Mouse (Mus musculus) kidney, adult 2 months (tissue): ENCODE data around the gene Fam120a. TPM values are rescaled to one million over a fixed set of nuclear protein-coding genes. Genes with fewer than 3 reads are reported as not detected.
A peak's percentile ranks its signal among the peaks of the same experiment; 100 is the strongest.

Source experiments
- DNase-seq: peaks from one replicate; pipeline ENCODE4 v3.0.0; 2021
- H3K27ac ChIP-seq: fragments of 200-500 bp; 2 replicates; pipeline ENCODE4 v1.5.1; 2012; ENCODE audit warnings: low read depth, low read length, control low read depth, inconsistent platforms; ENCODE audit not compliant: insufficient read depth
- H3K27me3 ChIP-seq: fragments of 200-500 bp; replicated peaks from 2 replicates; pipeline ENCODE4 v1.6.1; 2012; ENCODE audit warnings: mild to moderate bottlenecking, moderate library complexity, low read length, inconsistent platforms; ENCODE audit not compliant: control insufficient read depth, insufficient read depth
- H3K36me3 ChIP-seq: fragments of 200-500 bp; 2 replicates; pipeline ENCODE4 v1.6.1; 2012; ENCODE audit warnings: mild to moderate bottlenecking, moderate library complexity, low read length, inconsistent platforms; ENCODE audit not compliant: control insufficient read depth, insufficient read depth
- H3K4me1 ChIP-seq: fragments of 200-500 bp; 2 replicates; pipeline ENCODE4 v1.6.1; 2011; ENCODE audit warnings: low read length; ENCODE audit not compliant: control insufficient read depth, insufficient read depth
- H3K4me3 ChIP-seq: fragments of 200-500 bp; 2 replicates; pipeline ENCODE4 v1.5.1; 2011; ENCODE audit warnings: mild to moderate bottlenecking, low read depth, low read length, control low read depth; ENCODE audit not compliant: insufficient read depth
- CTCF ChIP-seq: fragments of 200-500 bp; conservative IDR thresholded peaks from 2 replicates; pipeline ENCODE4 v1.5.1; 2011; ENCODE audit warnings: low read depth, mild to moderate bottlenecking, control low read depth, low read length, moderate library complexity, mixed read lengths; ENCODE audit not compliant: insufficient read depth, insufficient read length
- POLR2A ChIP-seq: fragments of 200-500 bp; IDR thresholded peaks from one replicate; pipeline ENCODE4 v1.6.1; 2011; ENCODE audit warnings: low read depth, low read length, control low read depth
- WGBS: fragments of 180-500 bp; shearing (Covaris S2); methylation state at CpG from one replicate; pipeline ENCODE4 v1.1.7; 2018; 5-methylcytosine and 5-hydroxymethylcytosine counted together
- polyA plus RNA-seq: library from polyadenylated mRNA; depleted of rRNA; stranded (reverse); fragments of >200 nt; gene quantifications from 2 replicates; pipeline ENCODE4 v1.2.3, GENCODE M21; 2012

Fam120a gene
- polyA plus RNA-seq, 1 experiment = 67.8 TPM

DNA sequence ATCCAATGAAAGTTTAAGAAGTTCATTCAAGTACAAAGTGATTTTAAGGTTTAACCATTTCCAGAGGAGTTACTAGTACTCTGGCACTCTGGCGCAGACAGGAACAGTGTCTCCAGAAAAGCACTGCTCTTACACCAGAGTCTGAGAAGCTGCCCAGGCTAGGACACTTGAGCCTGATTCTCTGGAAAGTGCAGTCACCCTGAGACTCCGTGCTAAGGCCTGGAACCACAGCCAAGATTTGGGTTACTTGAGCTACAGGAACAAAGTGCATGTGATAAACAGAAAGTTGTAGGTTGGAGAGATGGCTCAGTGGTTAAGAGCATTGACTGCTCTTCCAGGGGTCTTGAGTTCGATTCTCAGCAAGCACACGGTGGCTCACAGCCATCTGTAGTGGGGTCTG lies 6.4 kb upstream of the Fam120a start:
- no peak overlapping the region for H3K27ac ChIP-seq
- no peaks in the 10 kb centered on the region for H3K36me3 ChIP-seq
- TF ChIP-seq CTCF (no peak), POLR2A (no peak)
- 71% methylated on average over 4 of the region's 4 CpGs for WGBS
- no peak overlapping the region for H3K4me3 ChIP-seq
- H3K4me1 ChIP-seq = peaks cover 23% of the 10 kb centered on the region; the same call in 1 of the 2 replicates
- peak; percentile 60 for DNase-seq
- H3K27me3 ChIP-seq = no peaks in the 10 kb centered on the region

DNA sequence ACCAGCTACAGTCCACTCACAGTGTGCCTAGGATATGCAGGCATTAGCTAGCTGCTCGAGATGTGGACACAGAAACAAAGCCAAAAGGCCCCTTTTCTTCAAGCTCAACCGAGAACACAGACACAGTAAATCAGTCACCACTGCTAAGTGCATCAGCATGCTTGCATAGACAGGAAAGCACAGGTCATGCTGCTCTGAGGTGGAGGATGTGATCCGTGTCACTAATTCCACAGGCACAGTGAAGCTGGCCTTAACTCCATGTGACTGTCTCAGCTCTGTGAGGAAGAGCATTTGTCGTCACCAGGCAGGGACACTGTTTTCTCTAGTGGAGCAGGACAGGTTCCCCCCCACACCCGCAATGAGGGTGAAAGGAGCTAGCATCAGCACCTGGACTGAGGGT lies 5.4 kb upstream of the Fam120a start:
- peak overlapping the region; percentile 29; the same call in 1 of the 2 replicates for H3K27ac ChIP-seq
- WGBS = 35% methylated on average over 5 of the region's 5 CpGs
- no peaks in the 10 kb centered on the region for H3K27me3 ChIP-seq
- TF ChIP-seq POLR2A = no peak
- peaks cover 23% of the 10 kb centered on the region; the same call in 1 of the 2 replicates for H3K4me1 ChIP-seq
- H3K4me3 ChIP-seq = no peak overlapping the region
- peak; percentile 60 for DNase-seq
- no peaks in the 10 kb centered on the region for H3K36me3 ChIP-seq

DNA sequence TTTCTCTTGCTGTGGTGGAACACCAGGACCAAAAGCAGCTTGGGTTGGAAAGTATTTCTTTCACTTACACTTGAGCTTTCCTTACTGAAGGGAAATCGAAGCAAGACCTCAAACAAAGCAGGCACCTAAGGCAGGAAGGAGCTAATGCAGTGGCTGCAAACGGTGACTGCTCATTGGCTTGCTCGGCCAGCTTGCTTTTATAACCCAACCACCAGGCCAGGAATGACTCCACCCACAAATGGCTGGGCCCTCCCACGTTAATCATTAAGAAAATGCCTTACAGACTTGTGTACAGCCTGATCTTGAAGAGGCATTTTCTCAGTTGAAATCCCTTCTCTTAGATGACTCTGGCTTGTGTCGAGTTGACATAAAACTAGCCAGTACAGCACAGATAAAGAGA lies 3.2 kb upstream of the Fam120a start:
- no peak for TF ChIP-seq CTCF
- TF ChIP-seq POLR2A = peak; percentile 98
- peak; percentile 93 for DNase-seq
- Histone ChIP-seq H3K4me3 (no peak overlapping the region), H3K27ac (peak overlapping the region; percentile 80), H3K4me1 (peaks cover 24% of the 10 kb centered on the region; the same call in 1 of the 2 replicates), H3K27me3 (no peaks in the 10 kb centered on the region), H3K36me3 (no peaks in the 10 kb centered on the region)
- 25% methylated on average over 5 of the region's 5 CpGs for WGBS

DNA sequence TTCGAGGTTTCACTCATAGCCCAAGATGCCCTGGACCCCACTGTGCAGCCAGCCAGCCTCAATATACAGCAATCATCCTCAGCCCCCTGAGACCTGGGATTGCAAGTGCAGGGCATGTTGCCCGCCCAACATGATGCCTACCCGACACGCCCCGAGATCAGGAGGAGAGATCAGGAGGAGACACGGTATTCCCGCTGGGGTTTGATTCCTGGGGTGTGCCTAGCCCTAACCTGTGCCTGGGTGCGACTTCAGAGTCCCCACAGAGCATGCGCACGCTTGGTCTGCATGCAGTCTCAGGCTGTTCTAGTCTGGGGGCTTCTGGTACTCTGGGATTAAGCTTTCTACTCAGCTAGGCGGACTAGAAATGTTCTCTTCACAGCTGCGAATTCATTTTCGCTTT lies 2.7 kb upstream of the Fam120a start:
- no peak for DNase-seq
- H3K27ac ChIP-seq = peak overlapping the region; percentile 50; the same call in 1 of the 2 replicates
- H3K27me3 ChIP-seq = no peaks in the 10 kb centered on the region
- TF ChIP-seq CTCF (no peak), POLR2A (no peak)
- no peak overlapping the region for H3K4me3 ChIP-seq
- peaks cover 26% of the 10 kb centered on the region; the same call in 1 of the 2 replicates for H3K4me1 ChIP-seq
- H3K36me3 ChIP-seq = no peaks in the 10 kb centered on the region
- WGBS = 77% methylated on average over 13 of the region's 13 CpGs

- Histone ChIP-seq H3K27ac (peak overlapping the region; percentile 98), H3K4me3 (peak overlapping the region; percentile 81), H3K27me3 (no peaks in the 10 kb centered on the region), H3K36me3 (no peaks in the 10 kb centered on the region), H3K4me1 (peaks cover 34% of the 10 kb centered on the region; the same call in 1 of the 2 replicates)
- DNase-seq = no peak
- no peak for TF ChIP-seq POLR2A
- TF ChIP-seq CTCF = no peak
- 3% methylated on average over 7 of the region's 7 CpGs for WGBS
Observed at GRCm38 (mm10) chr13:48968750-48969088, 902 bp upstream of the Fam120a start.

GRCm38 (mm10) chr13:48966851-48967821 lies 681 bp downstream of the Fam120a start:
- no peaks in the 10 kb centered on the region for H3K36me3 ChIP-seq
- WGBS = under 1% methylated on average over 58 of the region's 58 CpGs
- H3K27ac ChIP-seq = peak overlapping the region; percentile 53
- H3K4me3 ChIP-seq = peak overlapping the region; percentile 71
- DNase-seq = peak; percentile 58
- peaks cover 35% of the 10 kb centered on the region for H3K4me1 ChIP-seq
- H3K27me3 ChIP-seq = no peaks in the 10 kb centered on the region
- TF ChIP-seq CTCF = no peak
- no peak for TF ChIP-seq POLR2A
